Mouse (Mus musculus) hindbrain, embryonic 16.5 days (tissue): Measurements from ENCODE around the gene Ntrk3. TPM values are rescaled to one million over a fixed set of nuclear protein-coding genes. Genes with fewer than 3 reads are reported as not detected.

Source experiments
- ATAC-seq: fragments of 200-750 bp; cut with Nextera tagmentation; 2 replicates; pipeline ENCODE4 v1.8.0; 2017; ENCODE audit warnings: moderate TSS enrichment, moderate library complexity
- H3K27ac ChIP-seq: fragments of 300-500 bp; sonication (generic); 2 replicates; pipeline ENCODE4 v1.5.1; 2014; ENCODE audit warnings: low read depth, mild to moderate bottlenecking, control low read depth, low read length, moderate library complexity
- H3K27me3 ChIP-seq: fragments of 300-500 bp; sonication (generic); replicated peaks from 2 replicates; pipeline ENCODE4 v1.6.1; 2014; ENCODE audit warnings: low read length; ENCODE audit not compliant: control insufficient read depth, insufficient read depth
- H3K36me3 ChIP-seq: fragments of 300-500 bp; sonication (generic); 2 replicates; pipeline ENCODE4 v1.6.1; 2014; ENCODE audit warnings: mild to moderate bottlenecking, low read length, moderate library complexity, mixed read lengths; ENCODE audit not compliant: control insufficient read depth, insufficient read depth
- H3K4me1 ChIP-seq: fragments of 300-500 bp; sonication (generic); 2 replicates; pipeline ENCODE4 v1.6.1; 2014; ENCODE audit warnings: low read depth, low read length; ENCODE audit not compliant: control insufficient read depth, insufficient read depth
- H3K4me2 ChIP-seq: fragments of 300-500 bp; sonication (generic); 2 replicates; pipeline ENCODE4 v1.6.1; 2014; ENCODE audit warnings: mild to moderate bottlenecking, low read length, control low read depth, moderate library complexity
- H3K4me3 ChIP-seq: fragments of 300-500 bp; sonication (generic); 2 replicates; pipeline ENCODE4 v1.5.1; 2014; ENCODE audit warnings: mild to moderate bottlenecking, low read length, control low read depth, moderate library complexity
- H3K9ac ChIP-seq: fragments of 300-500 bp; sonication (generic); 2 replicates; pipeline ENCODE4 v1.6.1; 2014; ENCODE audit warnings: low read depth, mild to moderate bottlenecking, control low read depth, low read length, moderate library complexity
- H3K9me3 ChIP-seq: fragments of 300-500 bp; sonication (generic); 2 replicates; pipeline ENCODE4 v1.6.1; 2014; ENCODE audit warnings: mild to moderate bottlenecking, low read length, moderate library complexity; ENCODE audit not compliant: control insufficient read depth
- WGBS: fragments of 180-500 bp; shearing (Covaris S2); extraction: QIAGEN DNeasy Blood & Tissue Kit; methylation state at CpG from one replicate; pipeline ENCODE4 v1.1.7; 2014; 5-methylcytosine and 5-hydroxymethylcytosine counted together
- polyA plus RNA-seq: library from polyadenylated mRNA; unstranded; fragments of >200 nt; fragmentation: Nextera tagmentation; extraction: Ambion mirVana; gene quantifications from 2 replicates; pipeline ENCODE4 v1.2.1, GENCODE M21; 2015

The Ntrk3 gene
- polyA plus RNA-seq, 1 experiment from 2014 or later, result 23.8 TPM

DNA sequence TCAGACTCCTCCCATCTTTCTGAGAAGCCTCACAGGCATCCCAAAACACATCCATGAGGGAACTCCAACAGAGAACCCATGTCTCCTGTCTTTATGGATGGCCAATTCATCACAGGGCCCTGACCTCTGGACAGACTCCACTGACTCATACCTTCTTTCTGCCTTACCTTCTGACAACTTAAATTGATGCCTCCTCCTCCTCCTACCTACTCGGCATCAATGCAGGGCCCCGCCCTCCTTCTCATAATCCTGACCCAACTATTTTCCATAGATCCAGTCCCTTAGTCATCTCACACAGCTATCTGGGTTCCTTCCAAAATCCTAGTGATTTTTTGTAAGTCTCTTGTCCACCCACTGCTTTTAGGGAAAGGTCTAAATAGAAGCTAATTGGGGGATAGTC is 78.0 kb downstream of the Ntrk3 start:
- no peak for ATAC-seq
- Histone ChIP-seq H3K4me1 (peaks cover 7% of the 10 kb centered on the region; the same call in 1 of the 2 replicates), H3K9me3 (no peaks in the 10 kb centered on the region), H3K4me3 (no peak overlapping the region), H3K27ac (no peak overlapping the region), H3K27me3 (no peaks in the 10 kb centered on the region), H3K9ac (no peak overlapping the region), H3K4me2 (no peak overlapping the region), H3K36me3 (no peaks in the 10 kb centered on the region)
- WGBS, result 93% methylated on average over 2 of the region's 2 CpGs

DNA sequence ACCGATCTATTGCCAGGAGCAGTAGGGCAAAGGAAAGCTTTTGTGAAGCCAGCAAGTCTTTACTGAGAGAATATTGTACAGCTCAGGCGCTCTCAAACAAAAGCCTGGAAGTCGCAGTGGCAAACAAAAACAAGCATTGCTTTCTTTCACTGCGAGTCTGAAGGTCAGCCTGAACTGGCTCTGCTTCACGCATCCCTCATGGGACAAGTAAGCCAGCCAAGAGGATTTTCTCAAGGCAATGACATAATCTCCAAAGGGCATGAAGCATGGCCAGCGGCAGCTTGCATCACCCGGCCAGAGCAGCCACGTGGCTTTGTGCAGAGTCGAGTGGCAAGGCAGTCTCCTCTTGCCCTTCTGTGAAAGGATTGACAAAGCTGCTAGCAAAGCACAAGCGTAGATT is 79.8 kb downstream of the Ntrk3 start:
- H3K9ac ChIP-seq, result 0 out of 2 replicates have a peak overlapping the region, but pooled peaks have one; percentile 13
- no peak overlapping the region for H3K4me3 ChIP-seq
- no peaks in the 10 kb centered on the region for H3K36me3 ChIP-seq
- H3K9me3 ChIP-seq, result no peaks in the 10 kb centered on the region
- no peaks in the 10 kb centered on the region for H3K27me3 ChIP-seq
- peak; percentile 87 for ATAC-seq
- no peak overlapping the region for H3K4me2 ChIP-seq
- 44% methylated on average over 10 of the region's 10 CpGs for WGBS
- H3K4me1 ChIP-seq, result peaks cover 7% of the 10 kb centered on the region; the same call in 1 of the 2 replicates
- no peak overlapping the region for H3K27ac ChIP-seq

DNA sequence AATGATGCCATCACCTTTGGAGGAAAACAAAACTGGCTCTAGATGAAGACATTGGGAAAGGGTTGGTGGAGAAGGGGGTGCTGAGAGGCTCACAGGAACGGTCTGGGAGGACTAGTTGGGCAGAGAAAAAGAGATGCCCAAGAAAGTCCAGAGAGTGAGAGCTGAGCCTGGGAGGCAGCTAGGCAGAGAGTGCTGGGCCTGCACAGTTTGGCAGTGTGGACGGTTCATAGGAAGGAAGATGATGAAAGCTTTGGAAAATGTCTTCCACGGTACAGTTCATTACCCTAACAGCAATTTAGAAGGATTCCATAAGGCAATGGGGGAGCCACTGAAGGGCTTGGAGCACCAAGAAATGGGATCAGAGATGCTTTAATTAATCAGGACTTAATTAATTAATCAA is 81.6 kb downstream of the Ntrk3 start:
- ATAC-seq, result no peak
- Histone ChIP-seq H3K27ac (no peak overlapping the region), H3K4me3 (no peak overlapping the region), H3K27me3 (no peaks in the 10 kb centered on the region), H3K4me1 (peaks cover 7% of the 10 kb centered on the region; the same call in 1 of the 2 replicates), H3K9ac (no peak overlapping the region), H3K9me3 (no peaks in the 10 kb centered on the region), H3K36me3 (no peaks in the 10 kb centered on the region), H3K4me2 (no peak overlapping the region)
- 63% methylated on average over 3 of the region's 3 CpGs for WGBS

DNA sequence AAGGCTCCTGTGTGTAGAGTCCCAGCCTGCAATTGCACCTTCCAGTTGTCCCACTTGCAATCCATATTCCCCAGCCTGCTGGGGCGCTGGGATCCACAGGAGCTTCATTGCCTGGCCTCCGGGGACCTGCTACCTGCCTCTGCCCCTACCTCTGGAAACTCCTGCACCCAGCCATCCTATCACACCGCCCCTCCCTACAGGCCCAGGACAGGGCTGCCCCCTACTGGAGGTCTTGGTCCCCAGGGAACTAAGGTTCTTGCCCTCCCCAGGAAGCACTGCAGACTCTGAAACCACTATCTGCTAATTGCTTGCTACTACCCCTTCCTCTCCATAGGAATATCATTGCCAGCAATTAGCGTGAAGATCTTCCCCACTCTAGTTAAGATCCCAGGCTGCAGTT is 84.1 kb downstream of the Ntrk3 start:
- Histone ChIP-seq H3K27ac (no peak overlapping the region), H3K36me3 (no peaks in the 10 kb centered on the region), H3K9ac (no peak overlapping the region), H3K4me3 (no peak overlapping the region), H3K4me1 (peaks cover 7% of the 10 kb centered on the region; the same call in 1 of the 2 replicates), H3K4me2 (no peak overlapping the region), H3K27me3 (no peaks in the 10 kb centered on the region), H3K9me3 (no peaks in the 10 kb centered on the region)
- no peak for ATAC-seq
- 31% methylated on average over 4 of the region's 4 CpGs for WGBS

DNA sequence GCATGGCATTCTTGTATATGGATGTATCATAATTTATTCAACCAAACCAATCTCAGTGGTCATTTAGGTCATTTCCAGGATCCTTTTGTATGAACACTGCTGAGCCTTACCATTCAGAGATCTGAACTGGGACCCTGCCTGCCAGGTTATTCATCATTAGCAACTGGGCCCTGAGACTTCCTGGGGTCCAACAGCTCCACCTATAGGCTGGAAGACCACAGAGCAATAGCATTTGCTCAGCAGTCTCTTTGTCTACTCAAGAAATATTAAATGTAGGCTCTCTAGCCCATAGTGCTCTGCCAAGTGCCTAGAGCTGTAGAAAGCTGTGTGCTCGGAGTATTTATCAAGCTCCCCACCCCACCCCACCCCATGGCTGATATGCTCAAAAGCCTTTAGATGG is 85.5 kb downstream of the Ntrk3 start:
- H3K9me3 ChIP-seq, result no peaks in the 10 kb centered on the region

DNA sequence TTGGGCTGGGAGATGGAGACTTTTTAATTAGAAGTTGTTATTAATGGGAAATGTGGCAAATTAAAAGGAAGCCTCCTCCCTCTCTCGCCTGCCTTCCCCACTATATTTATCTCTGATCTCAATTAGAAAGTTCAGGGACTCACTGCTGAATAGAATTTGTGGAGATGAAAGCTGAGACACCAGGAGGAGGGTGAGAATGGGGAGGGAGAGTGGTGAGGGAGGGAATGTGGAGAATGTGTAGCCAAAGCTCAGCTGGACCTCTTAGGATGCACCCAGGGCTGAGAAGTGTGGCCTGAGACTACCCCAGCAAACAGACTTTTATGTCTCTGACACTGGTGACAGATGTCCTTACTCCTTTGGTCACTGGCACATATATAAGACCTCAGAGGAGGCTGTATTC is 86.3 kb downstream of the Ntrk3 start:
- ATAC-seq, result no peak
- WGBS, result 63% methylated on average over 1 of the region's 1 CpGs

More for the DNA sequence above, 85.5 kb downstream of the Ntrk3 start:
- Histone ChIP-seq H3K4me2 (no peak overlapping the region), H3K36me3 (no peaks in the 10 kb centered on the region), H3K4me1 (no peaks in the 10 kb centered on the region; the same call in 1 of the 2 replicates), H3K9ac (no peak overlapping the region), H3K27me3 (no peaks in the 10 kb centered on the region), H3K27ac (no peak overlapping the region), H3K4me3 (no peak overlapping the region)
- 69% methylated on average over 1 of the region's 1 CpGs for WGBS
- no peak for ATAC-seq

DNA sequence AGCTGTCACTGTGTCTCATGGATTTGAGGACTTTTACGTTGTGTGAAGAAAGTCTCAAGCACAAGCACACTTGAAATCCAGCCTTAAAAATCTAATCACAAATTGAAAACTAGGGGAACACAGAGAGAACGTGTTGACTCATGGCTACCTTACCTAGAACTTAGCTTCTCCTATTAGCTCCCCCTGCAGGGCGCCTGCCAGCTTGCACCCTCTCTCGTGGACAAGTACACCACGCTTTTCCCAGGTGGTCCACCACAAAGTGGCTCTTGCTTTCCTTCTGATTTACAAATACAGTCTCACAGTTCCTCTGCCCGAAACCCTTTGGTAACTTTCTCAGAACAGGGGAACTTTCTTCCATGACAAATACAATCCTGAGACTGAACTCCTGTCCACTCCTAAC is 94.1 kb downstream of the Ntrk3 start:
- Histone ChIP-seq H3K4me3 (no peak overlapping the region), H3K27me3 (no peaks in the 10 kb centered on the region), H3K36me3 (no peaks in the 10 kb centered on the region), H3K9ac (no peak overlapping the region), H3K4me2 (no peak overlapping the region), H3K4me1 (no peaks in the 10 kb centered on the region), H3K9me3 (no peaks in the 10 kb centered on the region), H3K27ac (no peak overlapping the region)
- WGBS, result 68% methylated on average over 6 of the region's 6 CpGs
- ATAC-seq, result no peak

More for the DNA sequence above, 86.3 kb downstream of the Ntrk3 start:
- no peaks in the 10 kb centered on the region for H3K36me3 ChIP-seq
- H3K4me1 ChIP-seq, result no peaks in the 10 kb centered on the region; the same call in 1 of the 2 replicates
- no peak overlapping the region for H3K4me3 ChIP-seq
- H3K9me3 ChIP-seq, result no peaks in the 10 kb centered on the region
- H3K27me3 ChIP-seq, result no peaks in the 10 kb centered on the region
- no peak overlapping the region for H3K4me2 ChIP-seq
- H3K9ac ChIP-seq, result no peak overlapping the region
- H3K27ac ChIP-seq, result no peak overlapping the region

DNA sequence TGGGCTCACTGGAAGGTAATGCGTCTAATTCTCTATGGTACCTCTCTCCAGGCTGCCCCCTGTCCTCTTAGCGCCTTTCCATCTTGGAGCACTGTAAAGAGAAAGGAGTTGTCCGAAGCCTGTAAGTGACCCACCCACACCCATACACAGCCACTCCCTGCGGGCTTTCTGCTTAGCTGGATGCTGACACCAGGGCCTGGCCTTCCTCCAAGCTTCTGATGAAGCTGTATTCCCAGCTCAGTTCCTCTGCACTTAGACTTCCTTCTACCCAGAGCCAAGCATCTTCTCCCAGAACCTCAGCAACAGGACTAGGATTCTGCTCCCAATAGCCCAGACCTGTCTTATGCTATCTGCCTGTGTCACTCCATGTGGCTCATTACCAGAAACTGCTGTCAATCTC is 114.1 kb downstream of the Ntrk3 start:
- Histone ChIP-seq H3K9me3 (no peaks in the 10 kb centered on the region), H3K36me3 (no peaks in the 10 kb centered on the region), H3K4me2 (no peak overlapping the region), H3K4me3 (no peak overlapping the region), H3K4me1 (peaks cover 18% of the 10 kb centered on the region), H3K9ac (no peak overlapping the region), H3K27ac (no peak overlapping the region), H3K27me3 (no peaks in the 10 kb centered on the region; the same call in 1 of the 2 replicates)
- no peak for ATAC-seq
- 62% methylated on average over 4 of the region's 4 CpGs for WGBS

DNA sequence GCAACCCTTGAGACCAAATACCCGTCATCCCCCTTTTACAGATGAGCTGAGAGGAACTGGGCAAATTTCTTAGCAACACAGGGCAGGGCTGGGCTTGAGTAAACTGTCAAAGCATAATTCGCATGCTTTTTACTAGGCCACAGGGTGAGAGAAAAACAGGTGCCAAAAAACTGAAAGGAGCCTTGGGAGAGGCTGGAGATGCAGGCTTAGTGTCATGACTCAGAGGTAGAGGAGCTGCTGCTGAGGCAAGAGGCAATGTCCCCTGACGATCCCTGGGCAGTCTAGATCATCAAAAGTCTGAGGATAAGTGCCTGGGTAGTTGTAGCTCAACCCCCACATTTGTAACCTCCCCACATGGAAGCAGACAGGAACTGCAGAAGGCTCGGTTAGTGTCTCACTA is 116.7 kb downstream of the Ntrk3 start:
- Histone ChIP-seq H3K27me3 (no peaks in the 10 kb centered on the region; the same call in 1 of the 2 replicates), H3K27ac (no peak overlapping the region), H3K9me3 (no peaks in the 10 kb centered on the region), H3K4me3 (no peak overlapping the region), H3K36me3 (no peaks in the 10 kb centered on the region), H3K4me2 (no peak overlapping the region), H3K4me1 (peaks cover 18% of the 10 kb centered on the region), H3K9ac (no peak overlapping the region)
- ATAC-seq, result no peak
- 57% methylated on average over 4 of the region's 4 CpGs for WGBS
